Mouse (Mus musculus): Measurements from ENCODE around the gene Olfr473.
"Not testable (repeated sequence)": the region's sequence is repeated elsewhere in the genome, so short reads cannot be mapped to it uniquely, and the experiment has no call there.

- TF ChIP-seq CTCF, POLR2A (IDR thresholded peaks at IDR 0.05; ENCODE audit: insufficient read depth, low read depth, low read length): not testable (repeated sequence)
These were observed 22.3 kb downstream of the Olfr473 start for GRCm38 (mm10) chr7:107952539-107952938.
